In the genomic region with DNA sequence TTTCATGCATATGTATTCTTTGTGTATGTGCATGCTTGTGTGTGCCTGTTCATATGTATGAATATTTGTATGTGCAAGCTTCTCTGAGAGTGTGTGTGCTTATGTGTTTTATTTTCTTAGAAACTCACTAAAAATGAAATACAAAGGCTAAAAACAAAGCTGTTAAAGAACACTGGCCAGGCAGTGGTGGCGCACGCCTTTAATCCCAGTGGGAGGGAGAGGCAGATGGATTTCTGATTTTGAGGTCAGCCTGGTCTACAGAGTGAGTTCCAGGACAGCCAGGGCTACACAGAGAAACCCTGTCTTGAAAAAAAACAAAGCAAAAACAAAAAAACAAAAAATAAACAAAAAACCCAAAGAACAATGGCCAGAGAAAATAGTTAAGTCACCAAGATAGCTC, we compare ENCODE assay signal across 16 mouse cellular contexts.
"Had no signal": no experiment of that assay in that cellular context is flagged by ENCODE, and none has a peak within 500 bp of the region (broad histone marks: within the 10 kb centered on the region; RNA-seq: fewer than 3 reads in every experiment).

No protein-coding gene starts in this region.

- H3K4me2 ChIP-seq: neural tube, embryonic 13.5 days; neural tube, embryonic 15.5 days; stomach, embryonic 15.5 days had no signal

- DNase-seq: retina, postnatal 1 day; right cerebral cortex, adult 18-20 months; right cerebral cortex, postnatal 14 days; right cerebral cortex, postnatal 25 days; right cerebral cortex, postnatal 4 days; spleen, adult 18-20 months; thymus, adult 18-20 months; thymus, adult 2 months; thymus, postnatal 14 days; thymus, postnatal 25 days; thymus, postnatal 36 days; thymus, postnatal 4 days had no signal

- H3K27ac ChIP-seq: neural tube, embryonic 13.5 days; neural tube, embryonic 15.5 days; stomach, embryonic 15.5 days; stomach, postnatal 0 days had no signal

- H3K9ac ChIP-seq: neural tube, embryonic 13.5 days; neural tube, embryonic 15.5 days; stomach, embryonic 15.5 days had no signal

- H3K4me1 ChIP-seq: neural tube, embryonic 13.5 days; neural tube, embryonic 15.5 days; stomach, embryonic 15.5 days had no signal

- H3K9me3 ChIP-seq: neural tube, embryonic 15.5 days; stomach, embryonic 15.5 days had no signal

- H3K4me3 ChIP-seq: neural tube, embryonic 13.5 days; neural tube, embryonic 15.5 days; stomach, embryonic 15.5 days had no signal

- H3K36me3 ChIP-seq: neural tube, embryonic 15.5 days had no signal

- H3K27me3 ChIP-seq: neural tube, embryonic 13.5 days; neural tube, embryonic 15.5 days; stomach, embryonic 15.5 days had no signal
